Mouse (Mus musculus) c-Kit-positive CD71-positive TER-119-negative erythroid progenitor cells, embryonic 14.5 days (primary cell): ENCODE measurements around the gene Pitpnm2.
A peak's percentile ranks its signal among the peaks of the same experiment; 100 is the strongest.

Source experiments
- DNase-seq: peaks from one replicate; pipeline ENCODE4 v3.0.0-alpha.2; 2013; ENCODE audit warnings: low read depth

The Pitpnm2 gene

DNA sequence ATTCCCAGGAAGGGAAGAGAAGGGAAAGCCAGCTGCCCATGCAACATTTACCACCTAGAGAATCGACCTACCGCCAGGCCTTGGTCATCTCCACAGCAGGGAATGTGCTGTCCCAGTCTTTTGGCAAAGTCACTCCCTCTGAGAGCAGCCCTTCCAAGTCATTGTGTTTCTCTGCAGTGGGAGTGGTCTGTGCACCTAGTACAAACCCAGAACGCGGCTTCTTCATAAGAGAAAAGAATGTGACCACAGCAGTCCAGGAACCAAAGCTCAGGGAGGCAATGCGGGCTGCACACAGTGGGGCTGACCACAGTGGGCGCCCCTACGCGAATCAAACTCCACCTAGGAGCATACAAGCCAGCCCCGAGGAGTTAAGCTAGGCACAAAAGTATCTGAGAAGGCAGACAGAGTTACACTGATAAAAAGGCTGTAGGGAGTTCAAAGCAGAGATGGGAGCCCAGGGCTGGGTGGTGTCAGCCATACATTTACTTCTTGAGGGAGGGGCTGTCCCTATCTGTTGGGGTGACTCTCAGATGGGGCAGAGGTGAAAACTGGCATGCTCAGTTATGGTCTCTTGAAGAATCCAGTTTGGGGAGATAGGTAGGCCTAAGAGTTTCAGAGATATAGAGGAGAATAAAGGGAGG, 1.5 kb downstream of the Pitpnm2 start:
- peak; percentile 33 for DNase-seq

DNA sequence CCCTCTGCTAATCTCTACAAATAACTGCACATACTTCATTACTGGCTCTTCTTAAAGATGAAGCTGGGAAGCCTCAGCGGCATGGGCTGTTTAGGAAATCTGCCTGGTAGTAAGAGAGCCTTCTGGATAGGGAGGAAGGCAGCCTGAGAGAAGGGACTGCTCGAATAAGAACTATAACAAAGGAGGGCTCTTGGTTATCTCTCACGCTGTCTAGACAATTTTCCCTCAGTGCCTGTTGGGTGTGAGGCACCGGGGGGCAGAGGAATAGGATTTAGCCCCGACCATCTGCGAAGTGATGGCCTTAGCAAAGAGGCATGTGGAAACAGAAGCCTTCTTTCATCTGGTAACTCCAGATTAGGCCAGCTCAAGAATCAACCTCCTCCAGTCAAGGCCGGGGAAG, 2.3 kb downstream of the Pitpnm2 start:
- no peak for DNase-seq

DNA sequence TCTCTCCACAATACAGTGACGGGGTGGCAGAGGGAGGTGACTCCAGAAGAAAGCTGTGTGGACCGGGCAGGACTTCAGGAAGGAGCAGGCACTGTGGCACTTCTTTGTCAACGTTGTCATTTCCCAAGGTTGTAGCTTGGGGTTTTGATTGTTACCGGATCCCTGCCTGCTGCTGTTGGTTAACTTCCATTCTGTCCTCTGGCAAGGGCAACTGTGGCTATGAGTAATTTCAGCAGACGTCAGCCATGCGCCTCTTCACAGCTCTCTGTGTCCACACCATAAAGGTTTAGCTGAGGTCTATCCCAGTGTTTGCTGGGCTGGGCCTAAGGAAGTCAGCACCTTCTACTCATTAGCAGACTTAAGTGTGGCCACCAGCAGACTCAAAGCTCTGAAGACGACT, 4.7 kb downstream of the Pitpnm2 start:
- DNase-seq = no peak

DNA sequence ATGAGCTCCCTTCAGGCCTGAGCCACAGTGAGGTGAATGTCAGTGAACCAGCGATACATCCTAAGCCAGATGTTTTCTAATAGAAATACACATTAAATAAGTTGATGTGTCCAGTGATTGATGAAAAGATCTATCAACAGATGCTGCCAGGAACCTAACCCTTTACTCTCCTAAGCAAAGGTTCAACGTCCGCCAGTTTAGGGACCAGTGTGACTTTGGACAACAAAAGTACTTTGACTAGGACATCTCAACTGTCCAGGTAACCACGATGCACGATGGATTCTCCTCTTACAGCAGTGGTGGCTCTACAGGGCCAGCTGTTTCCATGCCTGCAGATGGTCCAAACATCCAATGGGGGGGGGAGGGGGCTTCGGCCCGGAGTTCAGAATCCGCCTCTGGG, 5.1 kb downstream of the Pitpnm2 start:
- DNase-seq = no peak

DNA sequence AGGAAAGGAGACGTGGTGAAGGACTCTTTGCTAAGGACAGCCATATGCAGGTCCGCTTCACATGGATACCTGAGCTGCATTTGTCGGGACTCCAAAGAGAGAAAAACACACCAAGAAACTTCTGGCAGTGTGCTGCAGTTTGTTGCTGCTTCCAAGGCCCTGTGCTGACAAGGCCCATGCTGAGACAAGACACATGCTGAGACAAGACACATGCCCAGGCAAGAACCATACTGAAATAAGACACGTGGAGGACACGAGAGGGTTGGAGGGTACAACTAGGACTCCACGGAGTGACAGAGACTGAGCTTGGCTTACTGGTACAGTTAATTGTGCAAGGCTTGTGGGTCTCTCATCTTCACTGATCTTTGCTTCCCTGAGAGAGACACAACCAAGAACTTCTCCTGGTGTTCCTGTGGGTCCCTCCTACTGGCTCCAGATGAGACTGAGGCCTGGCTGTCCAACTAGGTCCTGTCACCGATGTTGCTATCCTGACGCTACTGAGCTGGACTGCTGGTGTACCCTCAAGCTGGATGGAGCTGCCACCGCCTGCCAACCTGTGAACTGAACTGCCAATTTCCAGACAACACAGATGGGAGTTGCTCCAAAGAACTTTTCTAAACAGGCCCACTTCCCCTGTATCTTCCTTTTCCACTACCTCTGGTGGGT, 6.2 kb downstream of the Pitpnm2 start:
- DNase-seq = no peak

DNA sequence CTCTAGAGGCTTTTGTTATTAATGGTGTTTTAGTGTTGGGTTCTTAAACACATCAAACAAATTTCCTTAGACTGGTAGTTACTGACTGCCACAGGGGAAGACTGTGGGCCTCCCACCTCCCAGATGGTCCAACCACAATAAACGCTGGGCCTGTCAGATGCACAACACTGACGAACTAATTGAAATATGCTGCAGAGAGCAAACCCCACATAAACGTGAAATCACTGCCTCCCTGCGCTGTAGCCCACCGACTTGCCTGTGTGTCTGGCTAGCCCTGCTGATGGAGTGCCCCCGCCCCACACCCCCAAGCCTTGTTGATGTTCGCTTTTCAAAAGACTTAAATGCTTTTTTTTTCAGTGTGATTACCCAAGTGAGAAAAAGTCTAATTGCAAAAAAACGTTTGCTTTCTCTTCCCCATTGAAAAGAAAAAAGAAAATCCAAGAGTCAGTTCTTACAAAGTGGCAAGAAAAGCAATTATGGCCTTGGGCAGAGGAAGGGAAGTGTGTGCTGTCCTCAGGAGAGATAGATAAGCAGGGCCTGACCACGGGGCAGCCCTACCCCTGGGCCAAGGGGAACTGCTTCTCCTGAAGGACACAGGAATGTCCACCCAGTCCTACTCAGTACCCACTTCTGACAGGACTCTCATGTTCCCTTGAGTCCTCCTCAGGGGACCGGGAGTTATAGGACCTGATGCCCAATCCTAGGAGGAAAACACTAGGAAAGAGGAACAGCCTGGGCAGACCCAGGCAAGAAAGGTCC, 7.7 kb downstream of the Pitpnm2 start:
- DNase-seq = no peak

DNA sequence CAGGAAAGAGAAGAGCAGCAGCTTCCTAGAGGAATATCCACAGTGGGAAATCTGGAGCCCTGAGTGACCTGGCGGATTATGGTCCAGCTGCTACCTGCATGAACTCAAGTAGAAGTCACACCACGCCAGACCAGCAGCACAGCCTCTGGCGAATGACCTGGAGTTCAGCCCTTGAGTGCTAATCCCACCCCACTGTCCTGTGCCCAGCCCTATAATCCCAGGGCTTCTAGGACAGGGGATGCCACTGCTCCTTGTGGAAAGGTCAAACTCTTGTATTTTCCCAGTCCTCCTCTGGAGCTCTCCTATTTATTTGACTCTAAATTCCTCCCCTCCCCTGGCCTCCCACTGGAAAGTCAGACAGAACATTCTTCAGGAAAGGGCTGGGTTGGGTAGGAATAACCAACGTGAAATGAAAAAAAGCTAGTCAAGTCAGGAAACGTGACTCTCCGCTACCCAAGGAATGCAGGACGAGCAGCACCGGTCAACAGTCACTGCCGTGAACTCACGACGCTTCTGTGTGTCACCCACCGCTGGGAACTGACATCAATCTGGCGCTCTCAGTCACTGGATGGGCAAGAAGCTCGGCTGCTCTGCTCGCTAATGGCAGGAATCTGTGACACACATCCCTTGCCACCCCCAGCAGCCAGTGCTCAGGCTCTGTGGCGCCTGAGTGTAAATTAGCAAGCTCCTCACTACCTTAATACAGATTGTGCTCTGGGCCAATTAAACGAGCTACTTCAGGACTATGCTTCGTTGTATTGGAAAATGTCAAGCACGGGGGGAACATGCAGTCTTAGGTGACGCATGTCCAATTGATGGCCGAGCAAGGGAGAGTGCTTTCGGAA, 8.5 kb downstream of the Pitpnm2 start:
- DNase-seq = no peak

DNA sequence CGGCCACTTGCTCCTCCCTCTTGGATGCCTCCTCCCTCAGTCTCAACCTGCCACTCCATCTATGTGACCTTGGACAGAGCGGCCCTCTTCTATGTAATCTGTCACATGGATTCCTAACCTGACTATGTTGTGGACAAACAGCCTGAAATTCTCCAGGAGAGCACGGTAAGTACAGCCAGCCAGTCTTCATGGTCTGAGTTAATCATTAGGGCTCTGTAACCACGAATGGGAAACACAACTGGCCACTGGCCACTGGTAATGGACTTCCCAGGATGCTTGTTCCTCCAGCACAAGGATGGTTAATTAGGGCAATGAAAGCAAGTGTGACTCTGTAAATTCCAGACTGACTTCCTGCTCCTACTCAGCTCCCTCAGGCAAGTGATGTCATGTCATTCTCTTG, 13.4 kb downstream of the Pitpnm2 start:
- DNase-seq = no peak

DNA sequence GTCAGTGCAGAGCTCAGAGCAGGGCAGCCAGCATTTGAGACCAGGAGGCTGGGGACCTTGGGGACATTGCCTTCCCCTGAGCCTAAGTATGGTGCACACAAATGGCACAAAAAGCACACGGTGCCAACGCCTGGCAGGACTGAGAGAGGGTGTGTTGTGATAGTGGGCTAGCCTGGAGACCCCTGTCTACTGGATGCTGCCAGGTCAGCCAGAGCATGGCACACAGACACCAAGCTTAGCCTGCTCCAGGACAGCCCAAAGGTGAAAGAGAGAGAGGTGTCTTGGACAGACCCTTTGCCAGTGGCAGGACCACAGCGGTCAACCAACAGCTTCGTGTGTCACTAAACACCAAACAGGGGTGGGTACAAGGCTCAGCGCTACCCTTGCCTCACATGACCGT, 14.8 kb downstream of the Pitpnm2 start:
- DNase-seq = no peak

DNA sequence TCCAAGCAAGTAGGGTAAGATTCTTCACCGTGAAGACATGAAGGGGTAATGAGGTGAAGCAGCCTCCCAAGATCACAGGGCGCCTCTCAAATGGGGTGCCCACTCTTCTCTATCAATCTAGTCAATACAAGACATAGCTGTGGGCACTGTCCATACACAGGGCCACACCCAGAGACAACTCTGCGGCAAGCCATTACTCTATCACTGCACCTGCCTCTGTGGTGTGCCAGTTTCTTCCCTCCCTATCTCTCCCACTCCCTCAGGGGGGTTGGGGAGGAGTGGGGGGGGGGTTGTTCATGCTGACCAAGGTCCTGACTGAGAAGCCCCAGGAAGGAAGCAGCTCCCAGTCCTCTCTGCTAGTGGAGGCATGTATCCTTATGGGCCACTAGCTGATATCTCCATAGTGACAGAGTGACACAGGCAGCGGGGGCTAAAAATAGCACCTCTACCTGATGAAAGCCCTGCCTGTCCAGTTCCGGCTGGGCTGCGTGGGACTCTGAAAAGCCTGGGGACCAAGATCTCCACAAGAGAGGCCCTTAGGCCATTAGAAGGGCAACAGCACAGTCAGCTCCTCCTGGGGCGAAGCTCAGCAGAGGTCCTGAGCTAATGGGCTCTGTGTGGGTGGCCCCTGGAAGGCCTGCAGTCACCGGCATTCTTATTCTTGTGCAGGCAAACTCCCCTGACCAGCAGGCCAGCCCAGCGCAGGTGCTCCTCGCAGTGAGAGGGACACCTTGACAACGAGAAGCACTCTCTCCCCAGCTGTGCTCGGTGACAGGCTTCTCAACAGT, 15.5 kb downstream of the Pitpnm2 start:
- DNase-seq = no peak

DNA sequence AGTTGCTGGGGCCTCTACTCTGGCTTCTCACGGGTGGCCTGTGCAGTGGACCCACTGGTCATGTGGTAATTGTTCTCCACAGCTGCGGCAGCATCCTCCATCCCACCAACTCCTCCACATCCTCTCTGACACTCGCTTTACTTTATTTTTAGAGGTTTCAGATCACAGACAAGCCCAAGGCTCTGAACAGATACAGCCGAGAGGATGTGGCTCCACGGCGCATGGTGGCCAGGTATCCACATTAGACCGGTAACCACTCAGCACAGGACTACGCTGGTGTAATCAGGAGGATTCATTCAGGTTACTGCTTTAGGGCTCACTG, 16.5 kb downstream of the Pitpnm2 start:
- no peak for DNase-seq

DNA sequence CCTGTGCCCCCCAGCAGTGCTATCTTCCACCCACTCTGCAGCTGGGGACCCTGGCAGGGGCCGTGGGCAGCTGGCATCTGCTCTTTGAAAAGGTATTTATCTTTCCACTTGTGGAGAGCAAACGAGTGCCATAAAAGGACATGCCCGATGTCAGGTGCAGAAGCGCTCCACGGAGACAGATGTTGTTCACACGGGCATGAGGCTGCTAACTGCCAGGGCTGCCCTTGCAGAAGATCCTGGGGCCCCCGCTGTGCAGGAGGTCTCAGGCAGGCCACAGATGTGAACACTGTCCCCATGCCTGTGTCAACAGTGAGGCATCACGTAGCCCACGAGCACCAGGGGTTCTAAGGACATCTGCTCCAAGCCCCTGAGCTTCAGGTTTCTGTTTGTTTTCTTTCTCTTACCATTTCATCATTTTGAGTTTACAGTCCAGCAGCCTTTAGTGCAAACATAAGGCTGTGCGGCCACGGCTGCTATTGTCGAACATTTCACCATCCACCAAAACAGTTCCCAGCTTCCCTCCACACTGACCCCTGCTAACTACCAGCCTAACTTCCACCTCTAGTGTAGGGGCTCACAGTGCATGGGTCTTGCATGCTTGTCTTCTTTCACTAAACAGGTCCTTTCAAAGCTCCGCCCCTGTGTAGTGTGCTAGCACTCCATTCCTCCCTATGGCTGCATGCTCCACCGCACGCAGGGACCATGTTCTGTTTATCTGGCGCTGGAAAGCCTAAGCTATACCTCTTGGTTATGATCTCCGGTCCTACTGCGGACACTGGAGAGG, 17.0 kb downstream of the Pitpnm2 start:
- DNase-seq = no peak

DNA sequence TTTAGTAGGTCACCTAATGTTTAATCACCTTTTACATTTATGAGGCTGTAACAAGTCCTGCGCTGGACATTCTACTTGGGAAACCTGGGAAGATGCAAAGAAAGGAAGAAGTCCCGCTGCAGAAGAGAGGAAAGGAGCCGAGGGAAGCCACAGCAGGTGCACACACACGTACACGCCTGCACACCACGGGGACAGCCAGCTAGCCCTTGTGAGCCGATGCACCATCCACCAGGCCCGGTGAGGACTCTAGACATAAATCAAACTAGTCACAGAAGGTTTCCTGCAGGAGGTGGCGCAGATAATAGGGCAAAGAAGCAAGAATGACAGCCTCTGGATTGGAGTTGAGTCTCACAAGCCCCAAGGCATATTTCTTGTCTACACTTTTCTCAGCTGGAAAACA, 19.1 kb downstream of the Pitpnm2 start:
- DNase-seq = no peak

DNA sequence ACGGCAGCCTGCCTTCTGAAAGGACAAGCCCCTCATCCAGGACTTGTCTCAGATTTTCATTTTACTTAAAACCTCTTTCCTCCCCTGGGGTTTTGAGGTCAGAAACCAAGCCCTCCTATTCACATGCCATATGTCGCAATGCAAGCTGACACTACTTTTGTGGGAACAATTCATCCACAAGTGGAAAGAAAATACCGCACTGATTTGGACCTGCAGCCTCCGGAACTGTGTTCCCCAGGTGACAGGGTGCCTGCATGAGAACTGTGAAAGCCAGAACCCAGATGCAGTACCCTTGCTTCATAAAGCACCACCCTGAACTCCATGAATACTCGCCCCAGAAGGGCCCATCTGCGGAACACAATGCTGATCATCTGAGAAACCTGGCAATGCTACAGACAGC, 22.4 kb downstream of the Pitpnm2 start:
- DNase-seq = no peak

DNA sequence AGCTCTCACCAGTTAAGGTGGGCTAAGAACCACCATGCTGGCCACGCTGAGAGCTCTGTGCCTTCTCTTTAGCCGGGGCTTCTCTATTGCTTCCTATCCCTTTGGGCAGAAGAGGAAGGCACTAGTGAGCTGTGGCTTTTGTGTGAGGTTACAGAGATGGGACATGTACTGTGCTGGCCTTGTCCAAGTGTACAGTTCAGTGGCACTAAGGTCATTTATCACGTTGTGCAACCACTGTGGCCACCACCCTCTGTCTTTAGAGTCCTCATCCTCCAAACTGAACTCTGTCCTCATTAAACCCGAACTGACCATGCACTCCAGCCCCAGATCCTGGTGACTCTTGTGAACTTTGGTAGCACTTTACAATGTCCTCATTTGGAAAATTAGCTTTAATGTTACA, 23.1 kb downstream of the Pitpnm2 start:
- no peak for DNase-seq

DNA sequence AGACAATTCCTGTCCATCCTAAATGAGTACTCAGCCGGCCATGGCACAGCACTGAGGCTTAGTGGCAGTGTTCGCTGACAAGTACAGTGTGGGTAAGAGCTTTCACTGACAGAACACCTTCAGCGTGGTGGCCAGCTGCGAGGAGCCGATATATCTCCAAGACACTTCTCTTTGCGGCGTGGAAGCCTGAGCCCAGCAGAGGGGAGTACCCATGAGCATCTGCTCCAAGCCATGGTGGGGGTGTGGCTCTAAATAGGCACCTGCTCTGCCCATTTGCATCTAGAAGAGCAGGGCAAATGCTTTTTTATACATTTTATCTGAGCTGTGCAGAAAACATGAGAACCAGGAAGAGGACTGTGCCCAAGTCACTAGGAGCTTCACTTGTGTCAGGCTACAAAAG, 23.7 kb downstream of the Pitpnm2 start:
- no peak for DNase-seq

DNA sequence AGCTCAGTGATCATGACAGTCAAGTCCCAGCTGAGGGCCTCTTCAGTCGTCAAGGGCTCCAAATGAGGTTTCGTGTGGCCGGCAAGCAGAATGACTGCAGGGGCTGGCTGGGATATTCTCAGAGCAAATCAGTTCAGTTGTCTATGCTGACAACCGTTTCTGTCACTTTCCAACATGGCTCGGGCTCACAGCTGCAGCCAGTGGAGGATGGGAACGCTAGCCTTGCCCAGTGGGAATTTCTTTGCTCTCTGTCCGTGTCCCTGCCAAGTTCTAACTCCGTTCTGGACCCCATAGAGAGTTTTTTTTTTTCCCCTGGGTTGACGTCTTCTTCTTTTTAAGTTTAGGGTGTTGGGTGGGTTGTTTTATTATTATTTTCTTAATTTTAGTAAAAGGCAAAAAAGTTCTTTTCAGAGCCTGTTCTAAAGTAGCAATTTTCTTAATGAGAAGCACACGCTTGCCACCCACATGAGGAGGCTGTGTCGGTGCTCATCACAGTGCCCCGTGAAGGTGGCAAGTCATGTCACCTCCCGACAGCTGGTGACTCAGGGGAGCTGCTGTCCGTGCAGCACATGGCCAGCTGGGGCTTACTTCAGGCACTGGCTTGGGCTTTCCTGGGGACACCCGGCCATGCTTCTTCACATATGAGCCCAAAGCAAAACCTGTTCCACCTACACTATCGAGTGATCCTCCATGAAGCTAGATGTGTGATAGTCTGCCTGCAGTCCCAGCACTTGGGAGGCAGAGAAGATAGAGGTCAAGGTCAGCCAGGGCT, 25.1 kb downstream of the Pitpnm2 start:
- DNase-seq = no peak

DNA sequence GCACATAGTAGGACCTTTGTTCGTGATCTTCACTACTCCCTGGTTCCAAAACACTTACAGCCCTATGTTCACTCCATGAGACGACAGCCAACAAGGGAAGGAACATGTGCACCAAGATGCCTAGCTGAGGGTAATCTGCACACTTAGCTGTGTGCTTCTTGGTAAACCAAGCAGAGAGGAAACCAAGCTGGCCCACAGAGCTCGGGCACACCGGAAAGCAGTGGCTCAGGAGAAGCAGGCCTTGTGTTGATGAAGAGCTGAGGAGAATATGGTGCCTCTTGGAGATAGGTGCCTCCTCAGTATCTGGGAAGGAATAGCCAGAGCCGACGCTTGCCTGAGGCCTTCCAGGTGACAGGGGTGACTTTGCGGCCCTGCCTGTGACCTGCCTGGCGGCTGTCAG, 26.0 kb downstream of the Pitpnm2 start:
- no peak for DNase-seq

DNA sequence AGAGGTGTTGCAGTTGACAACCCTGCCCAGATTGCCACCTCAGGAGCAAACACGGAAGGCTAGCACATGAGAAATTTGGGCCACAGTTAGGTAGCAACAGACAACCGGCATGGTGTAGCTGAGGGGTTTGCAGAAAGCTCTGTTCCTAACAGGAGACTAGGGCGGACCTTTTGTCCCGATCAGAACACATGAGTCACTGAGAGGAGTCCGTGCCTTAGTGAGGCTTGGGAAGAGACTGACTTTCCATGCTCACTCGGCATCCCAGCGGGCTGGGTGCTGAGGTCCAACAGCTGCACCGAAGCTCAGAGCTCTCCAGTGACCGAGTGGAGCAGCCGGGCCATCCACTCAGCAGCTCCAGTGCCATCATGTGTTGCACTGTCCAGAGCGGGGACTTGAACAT, 26.9 kb downstream of the Pitpnm2 start:
- DNase-seq = no peak

DNA sequence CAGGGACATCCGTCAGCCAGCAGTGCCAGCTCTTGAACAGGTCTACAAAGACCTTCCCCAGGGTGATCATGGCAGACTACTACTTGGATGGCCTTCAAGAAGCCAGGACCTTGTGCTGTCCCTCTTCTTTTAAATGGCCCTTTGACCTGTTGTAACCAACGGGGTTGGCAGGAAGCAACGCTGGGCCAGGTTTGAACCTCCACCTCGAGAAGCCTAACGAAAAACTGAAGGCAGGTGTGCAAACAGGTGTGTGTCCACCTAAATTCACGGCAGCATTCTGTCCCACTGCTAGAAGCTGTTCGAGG, 27.9 kb downstream of the Pitpnm2 start:
- DNase-seq = no peak
